Mouse (Mus musculus) forebrain, embryonic 13.5 days (tissue): ENCODE results near the gene Il1r1. TPM values are rescaled to one million over a fixed set of nuclear protein-coding genes. Genes with fewer than 3 reads are reported as not detected.

ENCODE experiments used
- ATAC-seq: fragments of 200-750 bp; cut with Nextera tagmentation; 2 replicates; pipeline ENCODE4 v1.8.0; 2017
- H3K27ac ChIP-seq: fragments of 300-500 bp; sonication (generic); 2 replicates; pipeline ENCODE4 v1.5.1; 2015; ENCODE audit warnings: inconsistent platforms, mild to moderate bottlenecking, moderate library complexity
- H3K27me3 ChIP-seq: fragments of 300-500 bp; sonication (generic); 2 replicates; pipeline ENCODE4 v1.6.1; 2015; ENCODE audit warnings: mild to moderate bottlenecking, inconsistent platforms
- H3K36me3 ChIP-seq: fragments of 300-500 bp; sonication (generic); 2 replicates; pipeline ENCODE4 v1.6.1; 2015; ENCODE audit warnings: mild to moderate bottlenecking, inconsistent platforms; ENCODE audit not compliant: poor library complexity, severe bottlenecking
- H3K4me1 ChIP-seq: fragments of 300-500 bp; sonication (generic); 2 replicates; pipeline ENCODE4 v1.6.1; 2015; ENCODE audit warnings: inconsistent platforms
- H3K4me2 ChIP-seq: fragments of 300-500 bp; sonication (generic); 2 replicates; pipeline ENCODE4 v1.6.1; 2015; ENCODE audit warnings: inconsistent platforms, mild to moderate bottlenecking, moderate library complexity
- H3K4me3 ChIP-seq: fragments of 300-500 bp; sonication (generic); 2 replicates; pipeline ENCODE4 v1.5.1; 2015; ENCODE audit warnings: mild to moderate bottlenecking, inconsistent platforms
- H3K9ac ChIP-seq: fragments of 300-500 bp; sonication (generic); 2 replicates; pipeline ENCODE4 v1.6.1; 2015; ENCODE audit warnings: mild to moderate bottlenecking, inconsistent platforms
- H3K9me3 ChIP-seq: fragments of 300-500 bp; sonication (generic); replicated peaks from 2 replicates; pipeline ENCODE4 v1.6.1; 2016; ENCODE audit warnings: inconsistent platforms
- WGBS: fragments of 180-500 bp; shearing (Covaris S2); methylation state at CpG from one replicate; pipeline ENCODE4 v1.1.7; 2015; 5-methylcytosine and 5-hydroxymethylcytosine counted together
- polyA plus RNA-seq: library from polyadenylated mRNA; unstranded; fragments of >200 nt; fragmentation: Nextera tagmentation; extraction: Ambion mirVana; gene quantifications from 2 replicates; pipeline ENCODE4 v1.2.1, GENCODE M21; 2015

Il1r1 gene
- polyA plus RNA-seq, 1 experiment from 2014 or later: 0.70 TPM

GRCm38 (mm10) chr1:40263122-40263498 lies 38.2 kb downstream of the Il1r1 start:
- H3K9ac ChIP-seq: no peak overlapping the region
- WGBS: 87% methylated on average over 7 of the region's 7 CpGs
- no peaks in the 10 kb centered on the region for H3K27me3 ChIP-seq
- no peak for ATAC-seq
- H3K4me3 ChIP-seq: no peak overlapping the region
- H3K4me2 ChIP-seq: no peak overlapping the region
- H3K4me1 ChIP-seq: peaks cover 12% of the 10 kb centered on the region
- H3K9me3 ChIP-seq: no peaks in the 10 kb centered on the region
- H3K36me3 ChIP-seq: no peaks in the 10 kb centered on the region
- H3K27ac ChIP-seq: no peak overlapping the region

- no peak overlapping the region for H3K9ac ChIP-seq
- no peak overlapping the region for H3K4me3 ChIP-seq
- H3K27me3 ChIP-seq: no peaks in the 10 kb centered on the region
- no peaks in the 10 kb centered on the region for H3K36me3 ChIP-seq
- no peaks in the 10 kb centered on the region for H3K9me3 ChIP-seq
- H3K4me1 ChIP-seq: peaks cover 12% of the 10 kb centered on the region
- 92% methylated on average over 8 of the region's 8 CpGs for WGBS
- no peak overlapping the region for H3K27ac ChIP-seq
- H3K4me2 ChIP-seq: no peak overlapping the region
- ATAC-seq: no peak
Observed at GRCm38 (mm10) chr1:40263679-40264078, 38.8 kb downstream of the Il1r1 start.

GRCm38 (mm10) chr1:40265301-40265835 lies 40.5 kb downstream of the Il1r1 start:
- H3K4me3 ChIP-seq: no peak overlapping the region
- H3K4me1 ChIP-seq: peaks cover 12% of the 10 kb centered on the region
- no peaks in the 10 kb centered on the region for H3K27me3 ChIP-seq
- H3K27ac ChIP-seq: no peak overlapping the region
- no peak overlapping the region for H3K9ac ChIP-seq
- H3K36me3 ChIP-seq: no peaks in the 10 kb centered on the region
- ATAC-seq: no peak
- H3K9me3 ChIP-seq: no peaks in the 10 kb centered on the region
- H3K4me2 ChIP-seq: no peak overlapping the region
- 87% methylated on average over 6 of the region's 6 CpGs for WGBS

- 3% methylated on average over 36 of the region's 36 CpGs for WGBS
- H3K27me3 ChIP-seq: no peaks in the 10 kb centered on the region
- H3K27ac ChIP-seq: no peak overlapping the region
- H3K4me1 ChIP-seq: peaks cover 12% of the 10 kb centered on the region
- H3K9me3 ChIP-seq: no peaks in the 10 kb centered on the region
- peak overlapping the region; percentile 65 for H3K9ac ChIP-seq
- peak overlapping the region; percentile 44 for H3K4me3 ChIP-seq
- H3K4me2 ChIP-seq: peak overlapping the region; percentile 85
- no peaks in the 10 kb centered on the region for H3K36me3 ChIP-seq
- peak; percentile 88 for ATAC-seq
Observed at GRCm38 (mm10) chr1:40266431-40267260, 41.8 kb downstream of the Il1r1 start.

- Histone ChIP-seq H3K9ac (no peak overlapping the region), H3K9me3 (no peaks in the 10 kb centered on the region), H3K27me3 (no peaks in the 10 kb centered on the region), H3K4me2 (no peak overlapping the region), H3K4me3 (no peak overlapping the region), H3K27ac (no peak overlapping the region), H3K36me3 (no peaks in the 10 kb centered on the region), H3K4me1 (peaks cover 12% of the 10 kb centered on the region)
- no peak for ATAC-seq
- WGBS: 86% methylated on average over 6 of the region's 6 CpGs
Observed at GRCm38 (mm10) chr1:40267846-40268245, 43.0 kb downstream of the Il1r1 start.

- WGBS: 88% methylated on average over 6 of the region's 6 CpGs
- ATAC-seq: no peak
- H3K4me3 ChIP-seq: no peak overlapping the region
- H3K4me2 ChIP-seq: no peak overlapping the region
- peaks cover 12% of the 10 kb centered on the region for H3K4me1 ChIP-seq
- H3K9ac ChIP-seq: no peak overlapping the region
- no peaks in the 10 kb centered on the region for H3K27me3 ChIP-seq
- no peaks in the 10 kb centered on the region for H3K9me3 ChIP-seq
- no peak overlapping the region for H3K27ac ChIP-seq
- no peaks in the 10 kb centered on the region for H3K36me3 ChIP-seq
Observed at GRCm38 (mm10) chr1:40268536-40268935, 43.7 kb downstream of the Il1r1 start.

- Histone ChIP-seq H3K27ac (no peak overlapping the region), H3K4me3 (no peak overlapping the region), H3K36me3 (no peaks in the 10 kb centered on the region), H3K27me3 (no peaks in the 10 kb centered on the region), H3K9ac (no peak overlapping the region), H3K9me3 (no peaks in the 10 kb centered on the region), H3K4me2 (no peak overlapping the region), H3K4me1 (peaks cover 12% of the 10 kb centered on the region)
- ATAC-seq: no peak
- WGBS: 91% methylated on average over 12 of the region's 12 CpGs
Observed at GRCm38 (mm10) chr1:40270415-40270814, 45.5 kb downstream of the Il1r1 start.

GRCm38 (mm10) chr1:40271052-40271451 lies 46.2 kb downstream of the Il1r1 start:
- Histone ChIP-seq H3K4me1 (peaks cover 10% of the 10 kb centered on the region), H3K4me3 (no peak overlapping the region), H3K9me3 (no peaks in the 10 kb centered on the region), H3K27ac (no peak overlapping the region), H3K9ac (no peak overlapping the region), H3K27me3 (no peaks in the 10 kb centered on the region), H3K4me2 (no peak overlapping the region), H3K36me3 (no peaks in the 10 kb centered on the region)
- ATAC-seq: no peak
- 91% methylated on average over 4 of the region's 4 CpGs for WGBS

GRCm38 (mm10) chr1:40271486-40272055 lies 46.7 kb downstream of the Il1r1 start:
- ATAC-seq: no peak
- 93% methylated on average over 10 of the region's 10 CpGs for WGBS
- H3K36me3 ChIP-seq: no peaks in the 10 kb centered on the region

GRCm38 (mm10) chr1:40272204-40272603 lies 47.3 kb downstream of the Il1r1 start:
- Histone ChIP-seq H3K4me1 (no peaks in the 10 kb centered on the region), H3K9ac (no peak overlapping the region), H3K9me3 (no peaks in the 10 kb centered on the region), H3K4me2 (no peak overlapping the region), H3K27ac (no peak overlapping the region), H3K36me3 (no peaks in the 10 kb centered on the region), H3K4me3 (no peak overlapping the region), H3K27me3 (no peaks in the 10 kb centered on the region)
- 88% methylated on average over 3 of the region's 3 CpGs for WGBS
- no peak for ATAC-seq

More at GRCm38 (mm10) chr1:40271486-40272055, 46.7 kb downstream of the Il1r1 start:
- H3K4me3 ChIP-seq: no peak overlapping the region
- no peaks in the 10 kb centered on the region for H3K27me3 ChIP-seq
- no peak overlapping the region for H3K9ac ChIP-seq
- H3K4me2 ChIP-seq: no peak overlapping the region
- H3K9me3 ChIP-seq: no peaks in the 10 kb centered on the region
- peaks cover 5% of the 10 kb centered on the region for H3K4me1 ChIP-seq
- H3K27ac ChIP-seq: no peak overlapping the region

- H3K4me1 ChIP-seq: no peaks in the 10 kb centered on the region
- H3K27ac ChIP-seq: no peak overlapping the region
- 88% methylated on average over 1 of the region's 1 CpGs for WGBS
- H3K4me3 ChIP-seq: no peak overlapping the region
- no peaks in the 10 kb centered on the region for H3K9me3 ChIP-seq
- no peak overlapping the region for H3K4me2 ChIP-seq
- no peak for ATAC-seq
- H3K9ac ChIP-seq: no peak overlapping the region
- no peaks in the 10 kb centered on the region for H3K27me3 ChIP-seq
- H3K36me3 ChIP-seq: no peaks in the 10 kb centered on the region
Observed at GRCm38 (mm10) chr1:40273491-40273890, 48.6 kb downstream of the Il1r1 start.

- H3K27me3 ChIP-seq: no peaks in the 10 kb centered on the region
- H3K9ac ChIP-seq: no peak overlapping the region
- no peak overlapping the region for H3K4me2 ChIP-seq
- H3K36me3 ChIP-seq: no peaks in the 10 kb centered on the region
- no peaks in the 10 kb centered on the region for H3K9me3 ChIP-seq
- H3K4me3 ChIP-seq: no peak overlapping the region
- 82% methylated on average over 10 of the region's 10 CpGs for WGBS
- no peak for ATAC-seq
- no peaks in the 10 kb centered on the region for H3K4me1 ChIP-seq
- no peak overlapping the region for H3K27ac ChIP-seq
Observed at GRCm38 (mm10) chr1:40275285-40276013, 50.6 kb downstream of the Il1r1 start.
